Mouse (Mus musculus): ENCODE measurements around the gene Itga5. TPM values are rescaled to one million over a fixed set of nuclear protein-coding genes. Genes with fewer than 3 reads are reported as not detected.
A peak's percentile ranks its signal among the peaks of the same experiment; 100 is the strongest.
"Not testable (repeated sequence)": the region's sequence is repeated elsewhere in the genome, so short reads cannot be mapped to it uniquely, and the experiment has no call there.

Itga5 gene
- 49.4 and 50.9 TPM in 2 replicates for polyA plus RNA-seq (2016; fragmentation: Nextera tagmentation; extraction: Ambion mirVana)

DNA sequence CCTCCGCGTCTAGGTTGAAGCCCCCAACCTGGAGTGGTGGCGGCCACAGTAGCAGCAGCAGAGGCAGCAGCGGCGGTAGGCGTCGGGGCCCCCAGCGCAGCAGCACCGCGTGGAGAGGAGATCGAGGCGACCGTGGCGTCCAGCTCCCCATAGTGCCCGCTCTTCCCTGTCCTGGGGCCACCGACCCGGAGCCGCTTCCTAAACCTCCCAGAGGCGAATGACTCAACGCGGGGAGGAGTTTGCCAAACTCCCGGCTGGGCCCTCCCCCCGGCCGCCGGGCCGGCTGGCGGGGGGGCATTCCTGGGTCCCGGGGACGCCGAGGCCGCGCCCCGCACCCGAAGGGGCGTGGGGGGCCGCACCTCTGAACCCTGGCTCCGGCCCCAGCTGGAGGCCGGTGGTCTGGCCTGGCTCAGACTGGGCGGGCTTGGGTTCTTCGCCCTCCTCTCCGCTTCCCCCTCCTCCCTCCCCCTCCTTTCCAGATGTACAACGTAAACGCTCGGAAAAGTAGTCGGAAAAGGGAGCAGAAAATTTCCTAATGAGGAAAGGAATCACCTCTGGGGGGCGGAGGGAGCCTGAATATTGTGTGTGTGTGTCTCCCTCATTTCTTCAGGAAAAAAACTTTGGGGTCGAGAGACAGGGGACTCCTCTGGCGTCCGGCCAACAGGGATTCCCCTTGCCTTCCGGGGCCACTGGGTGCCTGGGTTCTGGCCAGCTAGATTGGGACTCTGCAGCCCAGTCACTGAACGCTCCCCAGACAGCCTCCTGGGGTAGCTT, at the start of gene Itga5:
Gene Itga5 (minus strand): TSS at position 388 of the 774 bp plus-strand sequence.
- Histone ChIP-seq H3K9ac (peak within 1 kb of the TSS; percentile 93), H3K27me3 (0 out of 2 replicates have a peak, but pooled peaks cover 4% of the 10 kb centered on the region), H3K36me3 (no peaks in the 10 kb centered on the region), H3K9me3 (no peaks in the 10 kb centered on the region), H3K27ac (peak within 1 kb of the TSS; percentile 91), H3K4me1 (peaks cover 30% of the 10 kb centered on the region), H3K4me3 (peak within 1 kb of the TSS; percentile 95), H3K4me2 (replicated peaks) (peak within 1 kb of the TSS; percentile 67)
- WGBS, result under 1% methylated on average over 50 of the region's 51 CpGs
- peak; percentile 62 for ATAC-seq (ENCODE audit: insufficient number of reproducible peaks, insufficient read depth, low FRiP score, low TSS enrichment)

- not testable (repeated sequence) for H3K27me3 ChIP-seq; H3K9me3 ChIP-seq; H3K4me3 ChIP-seq; H3K27ac ChIP-seq; H3K4me1 ChIP-seq; H3K4me2 ChIP-seq (replicated peaks); H3K36me3 ChIP-seq; H3K9ac ChIP-seq; ATAC-seq (ENCODE audit: insufficient number of reproducible peaks, insufficient read depth, low FRiP score, low TSS enrichment)
- 86% methylated on average over 3 of the region's 3 CpGs for WGBS
Measured at GRCm38 (mm10) chr15:103405586-103405985, 39.0 kb upstream of the Itga5 start.

DNA sequence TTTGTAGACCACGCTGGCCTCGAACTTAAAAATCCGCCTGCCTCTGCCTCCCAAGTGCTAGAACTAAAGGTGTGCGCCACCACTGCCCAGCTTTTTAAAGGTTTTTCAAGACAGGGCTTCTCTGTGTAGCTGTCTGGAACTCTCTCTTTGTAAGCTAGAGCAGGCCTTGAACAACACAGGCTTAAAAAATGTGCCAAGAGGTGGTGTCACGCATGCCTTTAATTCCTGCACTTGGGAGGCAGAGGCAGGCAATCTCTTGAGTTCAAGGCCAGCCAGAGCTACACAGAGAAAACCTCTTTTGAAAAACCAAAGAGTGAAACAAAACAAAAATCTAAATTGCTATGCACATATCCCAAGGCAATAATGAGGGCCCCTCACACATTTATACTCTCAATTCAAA, 34.8 kb upstream of the Itga5 start:
- Histone ChIP-seq H3K27ac (no peak overlapping the region), H3K4me3 (no peak overlapping the region), H3K9me3 (no peaks in the 10 kb centered on the region), H3K27me3 (no peaks in the 10 kb centered on the region), H3K9ac (no peak overlapping the region), H3K4me2 (replicated peaks) (no peak overlapping the region), H3K4me1 (no peaks in the 10 kb centered on the region), H3K36me3 (no peaks in the 10 kb centered on the region)
- ATAC-seq (ENCODE audit: insufficient number of reproducible peaks, insufficient read depth, low FRiP score, low TSS enrichment), result no peak
- WGBS, result 88% methylated on average over 5 of the region's 5 CpGs

DNA sequence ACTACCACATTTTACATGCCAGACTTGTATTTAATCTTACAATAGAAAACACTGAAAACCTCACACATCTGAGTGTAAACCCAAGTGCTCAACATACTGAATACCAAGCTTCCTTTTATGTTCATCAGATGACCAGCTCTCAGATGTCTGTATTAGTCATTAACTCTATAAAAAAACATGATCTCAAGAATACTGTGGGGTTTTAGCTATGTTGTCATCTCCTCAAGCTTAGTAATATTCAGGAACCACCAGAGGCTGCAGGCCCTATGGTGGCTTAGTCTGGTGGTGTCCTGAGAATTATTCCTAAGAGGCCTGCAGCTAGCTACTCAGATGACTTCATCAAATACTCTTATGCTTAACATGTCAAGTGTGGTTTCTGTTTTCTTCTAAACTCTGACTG, 27.0 kb upstream of the Itga5 start:
- Histone ChIP-seq H3K36me3 (no peaks in the 10 kb centered on the region), H3K9me3 (no peaks in the 10 kb centered on the region), H3K27ac (no peak overlapping the region), H3K4me1 (no peaks in the 10 kb centered on the region), H3K9ac (no peak overlapping the region), H3K4me3 (no peak overlapping the region), H3K27me3 (no peaks in the 10 kb centered on the region), H3K4me2 (replicated peaks) (no peak overlapping the region)
- no peak for ATAC-seq (ENCODE audit: insufficient number of reproducible peaks, insufficient read depth, low FRiP score, low TSS enrichment)

DNA sequence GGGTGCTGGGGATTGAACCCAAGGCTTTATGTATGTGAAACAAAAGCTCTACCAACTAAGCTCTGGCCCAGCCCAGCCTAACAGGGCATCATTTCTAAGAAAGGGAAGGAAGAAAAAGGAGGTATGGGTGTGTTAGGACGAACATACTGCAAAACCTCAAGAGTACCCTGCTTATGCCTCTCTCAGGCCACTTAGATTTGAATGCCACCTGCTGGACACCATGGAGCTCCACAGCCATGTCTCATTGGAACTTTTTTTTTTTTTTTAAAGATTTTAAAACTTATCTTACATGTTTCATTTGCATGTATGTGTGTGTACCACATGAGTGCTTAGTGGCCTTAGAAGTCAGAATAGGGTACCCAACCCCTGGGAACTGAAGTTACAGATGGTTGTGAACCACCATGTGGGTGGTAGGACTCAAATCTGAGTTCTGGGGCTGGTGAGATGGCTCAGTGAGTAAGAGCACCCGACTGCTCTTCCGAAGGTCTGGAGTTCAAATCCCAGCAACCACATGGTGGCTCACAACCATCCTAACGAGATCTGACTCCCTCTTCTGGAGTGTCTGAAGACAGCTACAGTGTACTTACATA, 22.1 kb upstream of the Itga5 start:
- 53% methylated on average over 4 of the region's 4 CpGs for WGBS
- no peaks in the 10 kb centered on the region for H3K4me1 ChIP-seq
- no peaks in the 10 kb centered on the region for H3K36me3 ChIP-seq
- H3K9ac ChIP-seq, result no peak overlapping the region
- H3K27me3 ChIP-seq, result no peaks in the 10 kb centered on the region
- no peaks in the 10 kb centered on the region for H3K9me3 ChIP-seq
- H3K27ac ChIP-seq, result no peak overlapping the region
- H3K4me2 ChIP-seq (replicated peaks), result no peak overlapping the region
- no peak overlapping the region for H3K4me3 ChIP-seq
- ATAC-seq (ENCODE audit: insufficient number of reproducible peaks, insufficient read depth, low FRiP score, low TSS enrichment), result no peak

DNA sequence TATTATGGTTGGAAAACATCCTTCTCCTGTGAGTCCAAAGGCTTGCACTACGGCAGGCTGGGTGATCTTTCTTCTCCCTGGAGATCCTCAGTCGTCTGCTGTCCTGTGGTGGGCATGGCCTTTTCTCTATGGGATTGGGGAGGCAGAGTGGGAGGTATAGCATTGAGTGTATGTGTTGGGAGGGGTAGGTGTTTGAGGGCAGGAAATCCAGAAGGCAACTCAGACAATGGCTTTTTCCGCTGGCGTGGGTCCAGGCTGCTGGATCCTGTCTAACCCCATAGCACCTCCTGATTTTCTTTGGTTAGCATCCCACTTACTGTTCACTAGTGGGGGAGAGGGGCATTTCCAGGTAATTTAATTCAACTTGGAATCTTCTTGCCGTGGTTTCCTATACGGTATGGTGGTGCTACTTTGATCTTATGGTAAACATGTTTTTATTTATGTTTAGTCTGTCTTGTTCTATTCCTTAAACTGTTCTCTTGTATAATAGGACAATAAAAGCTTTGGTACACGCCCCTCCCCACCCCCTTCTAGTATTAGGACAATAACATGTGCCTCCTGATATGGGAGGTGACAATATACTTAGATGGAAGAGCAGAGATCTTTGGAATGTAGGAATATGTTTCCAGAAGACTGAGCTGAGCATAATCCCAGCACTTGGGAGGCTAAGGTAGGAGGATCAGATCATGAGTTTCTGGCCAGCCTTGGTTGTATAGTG, 17.4 kb upstream of the Itga5 start:
- H3K27ac ChIP-seq, result no peak overlapping the region
- H3K4me1 ChIP-seq, result no peaks in the 10 kb centered on the region

GRCm38 (mm10) chr15:103382795-103383406, 16.3 kb upstream of the Itga5 start:
- Histone ChIP-seq H3K4me3 (no peak overlapping the region), H3K27ac (no peak overlapping the region), H3K36me3 (no peaks in the 10 kb centered on the region), H3K4me2 (replicated peaks) (no peak overlapping the region), H3K9ac (no peak overlapping the region), H3K27me3 (no peaks in the 10 kb centered on the region), H3K9me3 (no peaks in the 10 kb centered on the region), H3K4me1 (peaks cover 10% of the 10 kb centered on the region)
- WGBS, result 32% methylated on average over 5 of the region's 5 CpGs
- no peak for ATAC-seq (ENCODE audit: insufficient number of reproducible peaks, insufficient read depth, low FRiP score, low TSS enrichment)

More for the DNA sequence above, 17.4 kb upstream of the Itga5 start:
- no peak for ATAC-seq (ENCODE audit: insufficient number of reproducible peaks, insufficient read depth, low FRiP score, low TSS enrichment)
- H3K36me3 ChIP-seq, result no peaks in the 10 kb centered on the region
- H3K27me3 ChIP-seq, result no peaks in the 10 kb centered on the region
- H3K9me3 ChIP-seq, result no peaks in the 10 kb centered on the region
- H3K4me3 ChIP-seq, result no peak overlapping the region
- 59% methylated on average over 7 of the region's 7 CpGs for WGBS
- no peak overlapping the region for H3K9ac ChIP-seq
- no peak overlapping the region for H3K4me2 ChIP-seq (replicated peaks)

- Histone ChIP-seq H3K9me3 (no peaks in the 10 kb centered on the region), H3K4me3 (no peak overlapping the region), H3K27me3 (no peaks in the 10 kb centered on the region), H3K4me2 (replicated peaks) (no peak overlapping the region), H3K9ac (no peak overlapping the region), H3K4me1 (peaks cover 10% of the 10 kb centered on the region), H3K36me3 (no peaks in the 10 kb centered on the region), H3K27ac (no peak overlapping the region)
- 88% methylated on average over 2 of the region's 2 CpGs for WGBS
- no peak for ATAC-seq (ENCODE audit: insufficient number of reproducible peaks, insufficient read depth, low FRiP score, low TSS enrichment)
Measured at GRCm38 (mm10) chr15:103382075-103382474, 15.5 kb upstream of the Itga5 start.

DNA sequence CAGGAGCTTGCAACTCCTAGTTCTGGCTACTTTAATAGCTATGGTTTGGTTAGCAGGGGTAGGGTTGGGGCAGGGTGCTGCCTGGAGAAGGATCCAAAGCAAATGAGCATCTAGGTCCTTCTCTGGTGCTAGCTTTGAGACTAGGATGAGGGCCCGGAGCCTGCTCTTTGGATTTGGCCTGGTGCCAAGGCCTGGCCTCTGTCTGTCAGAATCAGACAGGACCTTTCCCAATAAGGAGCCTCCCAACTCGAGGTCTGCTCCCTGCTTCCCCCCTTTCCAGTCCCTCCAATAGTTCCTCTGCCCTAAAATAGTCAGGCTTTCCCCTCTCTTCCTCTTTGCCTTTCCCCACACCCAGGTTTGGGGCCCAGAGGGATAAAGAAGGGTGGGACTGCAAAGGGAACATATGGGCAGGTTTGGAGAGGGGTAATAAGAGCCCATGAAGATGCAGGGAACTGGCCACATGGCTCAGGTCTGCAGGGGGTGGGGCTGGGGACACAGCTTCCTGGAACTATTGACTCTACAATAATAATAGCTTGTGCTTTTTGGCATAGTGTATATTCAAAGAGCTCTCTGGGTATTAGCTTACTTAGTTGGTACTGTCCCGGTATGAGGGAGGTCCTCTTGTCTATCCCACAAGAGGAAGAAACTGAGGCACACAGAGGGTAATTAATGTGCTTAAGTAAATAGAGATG, 12.2 kb upstream of the Itga5 start:
- Histone ChIP-seq H3K4me3 (no peak overlapping the region), H3K36me3 (no peaks in the 10 kb centered on the region), H3K27ac (peak overlapping the region; percentile 36; the same call in 1 of the 2 replicates), H3K4me1 (peaks cover 17% of the 10 kb centered on the region), H3K27me3 (no peaks in the 10 kb centered on the region), H3K9me3 (no peaks in the 10 kb centered on the region), H3K4me2 (replicated peaks) (no peak overlapping the region), H3K9ac (no peak overlapping the region)
- ATAC-seq (ENCODE audit: insufficient number of reproducible peaks, insufficient read depth, low FRiP score, low TSS enrichment), result no peak
- WGBS, result 53% methylated on average over 3 of the region's 3 CpGs

GRCm38 (mm10) chr15:103377752-103378664, 11.4 kb upstream of the Itga5 start:
- Histone ChIP-seq H3K27me3 (no peaks in the 10 kb centered on the region), H3K9me3 (no peaks in the 10 kb centered on the region), H3K9ac (no peak overlapping the region), H3K4me3 (no peak overlapping the region), H3K4me2 (replicated peaks) (no peak overlapping the region), H3K4me1 (peaks cover 17% of the 10 kb centered on the region), H3K36me3 (no peaks in the 10 kb centered on the region), H3K27ac (peak overlapping the region; percentile 36; the same call in 1 of the 2 replicates)
- 66% methylated on average over 3 of the region's 3 CpGs for WGBS
- no peak for ATAC-seq (ENCODE audit: insufficient number of reproducible peaks, insufficient read depth, low FRiP score, low TSS enrichment)
